Mouse (Mus musculus): Measurements from ENCODE around the gene Ccdc194. TPM values are rescaled to one million over a fixed set of nuclear protein-coding genes. Genes with fewer than 3 reads are reported as not detected.

Gene Ccdc194
- not detected for polyA plus RNA-seq (2014; fragmentation: Illumina TruSeq; extraction: RNeasy Lipid Tissue Mini Kit (QIAGEN cat#74804); ENCODE audit: low read depth, low replicate concordance)

GRCm38 (mm10) chr8:71525226-71526050 lies at the start of gene Ccdc194:
Gene Ccdc194, minus strand, starts transcription at chr8:71525711.

GRCm38 (mm10) chr8:71568387-71568937 lies 43.0 kb upstream of the Ccdc194 start, which contains the start of gene Slc27a1:
Gene Slc27a1, plus strand, starts transcription at chr8:71568882.

GRCm38 (mm10) chr8:71566501-71566900 lies 41.0 kb upstream of the Ccdc194 start, which contains the start of gene Nxnl1:
Gene Nxnl1, minus strand, starts transcription at chr8:71566601.

GRCm38 (mm10) chr8:71558071-71558957 lies 32.8 kb upstream of the Ccdc194 start, which contains the start of gene Tmem221:
Gene Tmem221, minus strand, starts transcription at chr8:71558871.

GRCm38 (mm10) chr8:71542632-71543343 lies 17.3 kb upstream of the Ccdc194 start, which contains the start of gene Mvb12a:
Gene Mvb12a, plus strand, starts transcription at chr8:71542922.

GRCm38 (mm10) chr8:71537028-71537867 lies 11.7 kb upstream of the Ccdc194 start, which contains the start of gene Bst2:
Gene Bst2, minus strand, starts transcription at chr8:71537456.

GRCm38 (mm10) chr8:71511644-71512043 lies 13.9 kb downstream of the Ccdc194 start, which contains the start of gene Plvap:
Gene Plvap, minus strand, starts transcription at chr8:71511752.

GRCm38 (mm10) chr8:71487691-71488445 lies 37.6 kb downstream of the Ccdc194 start, which contains the start of gene Gtpbp3:
Gene Gtpbp3, plus strand, starts transcription at chr8:71488103.

GRCm38 (mm10) chr8:71485142-71486135 lies 40.1 kb downstream of the Ccdc194 start, which contains the start of gene Ano8:
Gene Ano8, minus strand, starts transcription at chr8:71485963.

Other genes starting within 250 kb of the Ccdc194 start
- gene Use1, start 158.9 kb downstream of the Ccdc194 start, polyA plus RNA-seq (2014; fragmentation: Illumina TruSeq; extraction: RNeasy Lipid Tissue Mini Kit (QIAGEN cat#74804); ENCODE audit: low read depth, low replicate concordance) = 174 TPM
- gene Ocel1, start 154.4 kb downstream of the Ccdc194 start, polyA plus RNA-seq (2014; fragmentation: Illumina TruSeq; extraction: RNeasy Lipid Tissue Mini Kit (QIAGEN cat#74804); ENCODE audit: low read depth, low replicate concordance) = 9.2 TPM
- gene Nr2f6, start 143.8 kb downstream of the Ccdc194 start, polyA plus RNA-seq (2014; fragmentation: Illumina TruSeq; extraction: RNeasy Lipid Tissue Mini Kit (QIAGEN cat#74804); ENCODE audit: low read depth, low replicate concordance) = 35.0 TPM
- 54.2 TPM for gene Ushbp1, start 129.9 kb downstream of the Ccdc194 start, polyA plus RNA-seq (2014; fragmentation: Illumina TruSeq; extraction: RNeasy Lipid Tissue Mini Kit (QIAGEN cat#74804); ENCODE audit: low read depth, low replicate concordance)
- 74.7 TPM for gene Babam1, start 128.8 kb downstream of the Ccdc194 start, polyA plus RNA-seq (2014; fragmentation: Illumina TruSeq; extraction: RNeasy Lipid Tissue Mini Kit (QIAGEN cat#74804); ENCODE audit: low read depth, low replicate concordance)
- gene Ankle1, start 119.7 kb downstream of the Ccdc194 start, polyA plus RNA-seq (2014; fragmentation: Illumina TruSeq; extraction: RNeasy Lipid Tissue Mini Kit (QIAGEN cat#74804); ENCODE audit: low read depth, low replicate concordance) = not detected
- gene Abhd8, start 62.1 kb downstream of the Ccdc194 start, polyA plus RNA-seq (2014; fragmentation: Illumina TruSeq; extraction: RNeasy Lipid Tissue Mini Kit (QIAGEN cat#74804); ENCODE audit: low read depth, low replicate concordance) = 21.8 TPM
- 132 TPM for gene Mrpl34, start 60.8 kb downstream of the Ccdc194 start, polyA plus RNA-seq (2014; fragmentation: Illumina TruSeq; extraction: RNeasy Lipid Tissue Mini Kit (QIAGEN cat#74804); ENCODE audit: low read depth, low replicate concordance)
- gene Dda1, start 56.5 kb downstream of the Ccdc194 start, polyA plus RNA-seq (2014; fragmentation: Illumina TruSeq; extraction: RNeasy Lipid Tissue Mini Kit (QIAGEN cat#74804); ENCODE audit: low read depth, low replicate concordance) = 38.0 TPM
- 12.2 TPM for gene Ano8, start 39.7 kb downstream of the Ccdc194 start, polyA plus RNA-seq (2014; fragmentation: Illumina TruSeq; extraction: RNeasy Lipid Tissue Mini Kit (QIAGEN cat#74804); ENCODE audit: low read depth, low replicate concordance)
- gene Gtpbp3, start 37.6 kb downstream of the Ccdc194 start, polyA plus RNA-seq (2014; fragmentation: Illumina TruSeq; extraction: RNeasy Lipid Tissue Mini Kit (QIAGEN cat#74804); ENCODE audit: low read depth, low replicate concordance) = 20.3 TPM
- 17.7 TPM for gene Plvap, start 14.0 kb downstream of the Ccdc194 start, polyA plus RNA-seq (2014; fragmentation: Illumina TruSeq; extraction: RNeasy Lipid Tissue Mini Kit (QIAGEN cat#74804); ENCODE audit: low read depth, low replicate concordance)
- gene Bst2, start 11.7 kb upstream of the Ccdc194 start, polyA plus RNA-seq (2014; fragmentation: Illumina TruSeq; extraction: RNeasy Lipid Tissue Mini Kit (QIAGEN cat#74804); ENCODE audit: low read depth, low replicate concordance) = 48.9 TPM
- 36.1 TPM for gene Mvb12a, start 17.2 kb upstream of the Ccdc194 start, polyA plus RNA-seq (2014; fragmentation: Illumina TruSeq; extraction: RNeasy Lipid Tissue Mini Kit (QIAGEN cat#74804); ENCODE audit: low read depth, low replicate concordance)
- not detected for gene Tmem221, start 33.2 kb upstream of the Ccdc194 start, polyA plus RNA-seq (2014; fragmentation: Illumina TruSeq; extraction: RNeasy Lipid Tissue Mini Kit (QIAGEN cat#74804); ENCODE audit: low read depth, low replicate concordance)
- gene Nxnl1, start 40.9 kb upstream of the Ccdc194 start, polyA plus RNA-seq (2014; fragmentation: Illumina TruSeq; extraction: RNeasy Lipid Tissue Mini Kit (QIAGEN cat#74804); ENCODE audit: low read depth, low replicate concordance) = not detected
- 190 TPM for gene Slc27a1, start 43.2 kb upstream of the Ccdc194 start, polyA plus RNA-seq (2014; fragmentation: Illumina TruSeq; extraction: RNeasy Lipid Tissue Mini Kit (QIAGEN cat#74804); ENCODE audit: low read depth, low replicate concordance)
- gene Pgls, start 66.5 kb upstream of the Ccdc194 start, polyA plus RNA-seq (2014; fragmentation: Illumina TruSeq; extraction: RNeasy Lipid Tissue Mini Kit (QIAGEN cat#74804); ENCODE audit: low read depth, low replicate concordance) = 63.1 TPM
- 1.8 TPM for gene Fam129c, start 71.9 kb upstream of the Ccdc194 start, polyA plus RNA-seq (2014; fragmentation: Illumina TruSeq; extraction: RNeasy Lipid Tissue Mini Kit (QIAGEN cat#74804); ENCODE audit: low read depth, low replicate concordance)
- 40.4 TPM for gene Colgalt1, start 85.3 kb upstream of the Ccdc194 start, polyA plus RNA-seq (2014; fragmentation: Illumina TruSeq; extraction: RNeasy Lipid Tissue Mini Kit (QIAGEN cat#74804); ENCODE audit: low read depth, low replicate concordance)
- 0.81 TPM for gene Unc13a, start 146.0 kb upstream of the Ccdc194 start, polyA plus RNA-seq (2014; fragmentation: Illumina TruSeq; extraction: RNeasy Lipid Tissue Mini Kit (QIAGEN cat#74804); ENCODE audit: low read depth, low replicate concordance)
- gene Jak3, start 150.6 kb upstream of the Ccdc194 start, polyA plus RNA-seq (2014; fragmentation: Illumina TruSeq; extraction: RNeasy Lipid Tissue Mini Kit (QIAGEN cat#74804); ENCODE audit: low read depth, low replicate concordance) = 12.1 TPM
- gene Insl3, start 163.5 kb upstream of the Ccdc194 start, polyA plus RNA-seq (2014; fragmentation: Illumina TruSeq; extraction: RNeasy Lipid Tissue Mini Kit (QIAGEN cat#74804); ENCODE audit: low read depth, low replicate concordance) = 1.6 TPM
- 6.6 TPM for gene B3gnt3, start 176.1 kb upstream of the Ccdc194 start, polyA plus RNA-seq (2014; fragmentation: Illumina TruSeq; extraction: RNeasy Lipid Tissue Mini Kit (QIAGEN cat#74804); ENCODE audit: low read depth, low replicate concordance)
- 0.99 TPM for gene Fcho1, start 200.0 kb upstream of the Ccdc194 start, polyA plus RNA-seq (2014; fragmentation: Illumina TruSeq; extraction: RNeasy Lipid Tissue Mini Kit (QIAGEN cat#74804); ENCODE audit: low read depth, low replicate concordance)

Measured in heart, adult 10 weeks (tissue).